Comparison of ENCODE assay signal across 16 mouse cellular contexts in the genomic region with DNA sequence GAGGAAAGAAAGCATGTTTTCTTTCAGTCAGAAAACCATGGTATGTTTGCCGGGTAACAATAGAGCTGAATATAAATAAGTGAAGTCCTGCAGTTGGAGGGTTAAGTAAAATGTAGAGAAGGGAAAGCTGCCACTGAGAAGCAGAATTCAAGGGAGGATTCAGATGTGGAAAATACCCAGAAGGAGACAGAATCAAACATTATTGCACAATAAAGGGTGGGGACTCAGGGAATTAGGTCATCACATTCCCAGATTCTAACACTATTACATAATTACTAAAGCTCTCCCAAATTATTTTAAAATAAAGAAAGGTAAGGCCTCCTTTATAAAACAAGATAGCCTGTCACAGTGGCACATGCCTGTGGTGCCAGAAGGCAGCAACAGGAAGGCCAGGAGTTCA.
A peak's percentile ranks its signal among the peaks of the same experiment; 100 is the strongest.
DNase-seq lines count a peak whose midpoint lies in the region; ATAC-seq and TF ChIP-seq lines count a peak whose summit lies in the region.
"Had no signal": no experiment of that assay in that cellular context is flagged by ENCODE, and none has a peak within 500 bp of the region (broad histone marks: within the 10 kb centered on the region; RNA-seq: fewer than 3 reads in every experiment).

No protein-coding gene starts in this region.

- no peak for ATAC-seq in lung, embryonic 15.5 days (ENCODE audit: borderline replicate concordance, extremely low read depth, low FRiP score, low TSS enrichment)
- ATAC-seq: hindbrain, embryonic 16.5 days had no signal

- TF ChIP-seq EP300 in heart, adult 2 months (IDR thresholded peaks at IDR 0.05; ENCODE audit: insufficient read depth, low read depth, low read length) = no peak

- H3K9me3 ChIP-seq in lung, embryonic 15.5 days = no peaks in the 10 kb centered on the region
- H3K9me3 ChIP-seq in hindbrain, embryonic 10.5 days = no peaks in the 10 kb centered on the region
- H3K9me3 ChIP-seq: forebrain, embryonic 12.5 days; limb, embryonic 10.5 days; midbrain, embryonic 12.5 days had no signal

- peaks cover 4% of the 10 kb centered on the region for H3K4me1 ChIP-seq in heart, adult 2 months (ENCODE audit: control insufficient read depth, insufficient read depth, low read length)
- H3K4me1 ChIP-seq in lung, embryonic 15.5 days = peaks cover 16% of the 10 kb centered on the region
- H3K4me1 ChIP-seq in hindbrain, embryonic 10.5 days (replicated peaks) = no peaks in the 10 kb centered on the region
- H3K4me1 ChIP-seq: forebrain, embryonic 12.5 days; midbrain, embryonic 12.5 days had no signal

- H3K27ac ChIP-seq in heart, adult 2 months = peak overlapping the region; percentile 49
- peak overlapping the region; percentile 59; the same call in 1 of the 2 replicates for H3K27ac ChIP-seq in lung, embryonic 15.5 days
- H3K27ac ChIP-seq in hindbrain, embryonic 10.5 days = no peak overlapping the region
- H3K27ac ChIP-seq: forebrain, embryonic 12.5 days; kidney, postnatal 0 days; limb, embryonic 10.5 days; midbrain, embryonic 12.5 days had no signal

- peak; percentile 8 to 20 for DNase-seq in heart, adult 2 months
- DNase-seq in heart, postnatal 25 days (ENCODE audit: low spot score) = no peak
- DNase-seq in lung, postnatal 14 days = no peak
- peak; percentile 34 for DNase-seq in Muller cell, postnatal 12 days (ENCODE audit: inconsistent ontology term)
- peak; percentile 50 for DNase-seq in lung, postnatal 36 days
- no peak for DNase-seq in hindbrain, embryonic 10.5 days (ENCODE audit: low spot score)
- DNase-seq: cerebellum, adult 11 months; cerebellum, postnatal 25 days; heart, postnatal 14 days; thymus, adult 2 months had no signal

- H3K4me2 ChIP-seq in lung, embryonic 15.5 days = no peak overlapping the region
- H3K4me2 ChIP-seq: forebrain, embryonic 12.5 days; midbrain, embryonic 12.5 days had no signal

- H3K27me3 ChIP-seq in heart, adult 2 months (ENCODE audit: control insufficient read depth, insufficient read depth, low read length) = no peaks in the 10 kb centered on the region
- no peaks in the 10 kb centered on the region for H3K27me3 ChIP-seq in lung, embryonic 15.5 days
- no peaks in the 10 kb centered on the region for H3K27me3 ChIP-seq in hindbrain, embryonic 10.5 days (ENCODE audit: insufficient read depth, poor library complexity, severe bottlenecking)
- H3K27me3 ChIP-seq: forebrain, embryonic 12.5 days; midbrain, embryonic 12.5 days had no signal

- 54% methylated on average over 1 of the region's 1 CpGs for WGBS in heart, adult 2 months
- WGBS in lung, embryonic 15.5 days = 57% methylated on average over 1 of the region's 1 CpGs
- 86% methylated on average over 1 of the region's 1 CpGs for WGBS in hindbrain, embryonic 10.5 days

- TF ChIP-seq POLR2A in heart, adult 2 months (IDR thresholded peaks at IDR 0.05; ENCODE audit: insufficient read depth, low read depth, low read length) = no peak

- intact Hi-C loops in heart, adult 2 months (cut with DNase I) = no loop called here
- intact Hi-C loops in heart, postnatal 25 days (cut with DNase I) = no loop called here

- no peak overlapping the region for H3K9ac ChIP-seq in heart, adult 2 months (ENCODE audit: low read depth, low read length)
- H3K9ac ChIP-seq in lung, embryonic 15.5 days = no peak overlapping the region
- H3K9ac ChIP-seq: forebrain, embryonic 12.5 days; midbrain, embryonic 12.5 days had no signal

- no peaks in the 10 kb centered on the region for H3K36me3 ChIP-seq in heart, adult 2 months (ENCODE audit: control insufficient read depth, insufficient read depth, low read length)
- no peaks in the 10 kb centered on the region for H3K36me3 ChIP-seq in lung, embryonic 15.5 days
- no peaks in the 10 kb centered on the region for H3K36me3 ChIP-seq in hindbrain, embryonic 10.5 days
- H3K36me3 ChIP-seq: forebrain, embryonic 12.5 days; limb, embryonic 10.5 days; midbrain, embryonic 12.5 days had no signal

- TF ChIP-seq CTCF in heart, adult 2 months (IDR thresholded peaks at IDR 0.05) = no peak

- H3K4me3 ChIP-seq in heart, adult 2 months = no peak overlapping the region
- no peak overlapping the region for H3K4me3 ChIP-seq in lung, embryonic 15.5 days
- no peak overlapping the region for H3K4me3 ChIP-seq in hindbrain, embryonic 10.5 days
- H3K4me3 ChIP-seq: forebrain, embryonic 12.5 days; limb, embryonic 10.5 days; midbrain, embryonic 12.5 days had no signal

- H3K79me2 ChIP-seq in heart, adult 2 months (replicated peaks; ENCODE audit: control insufficient read depth, insufficient read depth, low read length) = no peaks in the 10 kb centered on the region

Comparison
In these comparisons a context has a peak if more than half of its experiments do, and no peak if none do; other contexts are left out.
1. DNase-seq: peak in heart, adult 2 months (2 of 2), Muller cell, postnatal 12 days (single experiment) and lung, postnatal 36 days (single experiment); none in heart, postnatal 25 days (single experiment), lung, postnatal 14 days (single experiment) and hindbrain, embryonic 10.5 days (single experiment).